Mouse (Mus musculus): Measurements from ENCODE around the gene Ifngr2. TPM values are rescaled to one million over a fixed set of nuclear protein-coding genes. Genes with fewer than 3 reads are reported as not detected.
A peak's percentile ranks its signal among the peaks of the same experiment; 100 is the strongest.

Ifngr2 gene
- polyA plus RNA-seq, 1 experiment from 2014 or later: 45.7 TPM

- Histone ChIP-seq H3K9me3 (ENCODE audit: control insufficient read depth, low read length) (no peaks in the 10 kb centered on the region), H3K4me3 (ENCODE audit: low read length) (no peak overlapping the region), H3K4me2 (replicated peaks; ENCODE audit: low read depth, low read length) (no peak overlapping the region), H3K4me1 (ENCODE audit: control insufficient read depth, insufficient read depth, low read length) (peaks cover 36% of the 10 kb centered on the region), H3K27me3 (ENCODE audit: control insufficient read depth, insufficient read depth, low read length) (no peaks in the 10 kb centered on the region), H3K36me3 (ENCODE audit: control insufficient read depth, insufficient read depth, low read length) (peaks cover 21% of the 10 kb centered on the region), H3K9ac (ENCODE audit: low read depth, low read length) (no peak overlapping the region), H3K27ac (ENCODE audit: low read depth, low read length) (no peak overlapping the region)
- 77% methylated on average over 8 of the region's 8 CpGs for WGBS
- no peak for ATAC-seq (ENCODE audit: low FRiP score, low TSS enrichment)
Measured at GRCm38 (mm10) chr16:91555017-91555605, 8.2 kb downstream of the Ifngr2 start.

GRCm38 (mm10) chr16:91556659-91557058, 9.8 kb downstream of the Ifngr2 start:
- Histone ChIP-seq H3K9ac (ENCODE audit: low read depth, low read length) (no peak overlapping the region), H3K9me3 (ENCODE audit: control insufficient read depth, low read length) (no peaks in the 10 kb centered on the region), H3K4me2 (replicated peaks; ENCODE audit: low read depth, low read length) (no peak overlapping the region; the same call in 1 of the 2 replicates), H3K4me1 (ENCODE audit: control insufficient read depth, insufficient read depth, low read length) (peaks cover 29% of the 10 kb centered on the region), H3K27ac (ENCODE audit: low read depth, low read length) (peak overlapping the region; percentile 77), H3K4me3 (ENCODE audit: low read length) (no peak overlapping the region), H3K36me3 (ENCODE audit: control insufficient read depth, insufficient read depth, low read length) (peaks cover 32% of the 10 kb centered on the region), H3K27me3 (ENCODE audit: control insufficient read depth, insufficient read depth, low read length) (no peaks in the 10 kb centered on the region)
- 0 out of 2 replicates have a peak, but pooled peaks have one; percentile 2 for ATAC-seq (ENCODE audit: low FRiP score, low TSS enrichment)
- WGBS: 29% methylated on average over 15 of the region's 15 CpGs

- H3K36me3 ChIP-seq (ENCODE audit: control insufficient read depth, insufficient read depth, low read length): peaks cover 37% of the 10 kb centered on the region
Measured at GRCm38 (mm10) chr16:91557214-91557613, 10.3 kb downstream of the Ifngr2 start.

GRCm38 (mm10) chr16:91557693-91558092, 10.8 kb downstream of the Ifngr2 start:
- Histone ChIP-seq H3K27ac (ENCODE audit: low read depth, low read length) (no peak overlapping the region; the same call in 1 of the 2 replicates), H3K4me2 (replicated peaks; ENCODE audit: low read depth, low read length) (no peak overlapping the region), H3K27me3 (ENCODE audit: control insufficient read depth, insufficient read depth, low read length) (no peaks in the 10 kb centered on the region), H3K4me1 (ENCODE audit: control insufficient read depth, insufficient read depth, low read length) (peaks cover 29% of the 10 kb centered on the region), H3K36me3 (ENCODE audit: control insufficient read depth, insufficient read depth, low read length) (peaks cover 42% of the 10 kb centered on the region), H3K9ac (ENCODE audit: low read depth, low read length) (no peak overlapping the region), H3K4me3 (ENCODE audit: low read length) (no peak overlapping the region), H3K9me3 (ENCODE audit: control insufficient read depth, low read length) (no peaks in the 10 kb centered on the region)
- WGBS: 88% methylated on average over 15 of the region's 15 CpGs
- ATAC-seq (ENCODE audit: low FRiP score, low TSS enrichment): no peak

More at GRCm38 (mm10) chr16:91557214-91557613, 10.3 kb downstream of the Ifngr2 start:
- ATAC-seq (ENCODE audit: low FRiP score, low TSS enrichment): peak; percentile 30; the same call in 1 of the 2 replicates
- no peaks in the 10 kb centered on the region for H3K9me3 ChIP-seq (ENCODE audit: control insufficient read depth, low read length)
- no peak overlapping the region for H3K4me3 ChIP-seq (ENCODE audit: low read length)
- H3K4me1 ChIP-seq (ENCODE audit: control insufficient read depth, insufficient read depth, low read length): peaks cover 29% of the 10 kb centered on the region
- WGBS: 24% methylated on average over 7 of the region's 7 CpGs
- no peaks in the 10 kb centered on the region for H3K27me3 ChIP-seq (ENCODE audit: control insufficient read depth, insufficient read depth, low read length)
- H3K27ac ChIP-seq (ENCODE audit: low read depth, low read length): peak overlapping the region; percentile 77
- H3K9ac ChIP-seq (ENCODE audit: low read depth, low read length): no peak overlapping the region
- H3K4me2 ChIP-seq (replicated peaks; ENCODE audit: low read depth, low read length): no peak overlapping the region; the same call in 1 of the 2 replicates

GRCm38 (mm10) chr16:91561099-91561498, 14.2 kb downstream of the Ifngr2 start:
- H3K4me3 ChIP-seq (ENCODE audit: low read length): no peak overlapping the region
- no peak overlapping the region for H3K27ac ChIP-seq (ENCODE audit: low read depth, low read length)
- H3K4me2 ChIP-seq (replicated peaks; ENCODE audit: low read depth, low read length): no peak overlapping the region
- H3K36me3 ChIP-seq (ENCODE audit: control insufficient read depth, insufficient read depth, low read length): peaks cover 45% of the 10 kb centered on the region
- no peak overlapping the region for H3K9ac ChIP-seq (ENCODE audit: low read depth, low read length)
- 59% methylated on average over 9 of the region's 9 CpGs for WGBS
- H3K27me3 ChIP-seq (ENCODE audit: control insufficient read depth, insufficient read depth, low read length): no peaks in the 10 kb centered on the region
- ATAC-seq (ENCODE audit: low FRiP score, low TSS enrichment): no peak
- H3K4me1 ChIP-seq (ENCODE audit: control insufficient read depth, insufficient read depth, low read length): peaks cover 8% of the 10 kb centered on the region; the same call in 1 of the 2 replicates
- H3K9me3 ChIP-seq (ENCODE audit: control insufficient read depth, low read length): no peaks in the 10 kb centered on the region

- no peak overlapping the region for H3K9ac ChIP-seq (ENCODE audit: low read depth, low read length)
- H3K4me3 ChIP-seq (ENCODE audit: low read length): no peak overlapping the region
- ATAC-seq (ENCODE audit: low FRiP score, low TSS enrichment): no peak
- peaks cover 45% of the 10 kb centered on the region for H3K36me3 ChIP-seq (ENCODE audit: control insufficient read depth, insufficient read depth, low read length)
- 78% methylated on average over 38 of the region's 38 CpGs for WGBS
- H3K27me3 ChIP-seq (ENCODE audit: control insufficient read depth, insufficient read depth, low read length): no peaks in the 10 kb centered on the region
- H3K4me1 ChIP-seq (ENCODE audit: control insufficient read depth, insufficient read depth, low read length): peaks cover 4% of the 10 kb centered on the region; the same call in 1 of the 2 replicates
- no peak overlapping the region for H3K4me2 ChIP-seq (replicated peaks; ENCODE audit: low read depth, low read length)
- H3K9me3 ChIP-seq (ENCODE audit: control insufficient read depth, low read length): no peaks in the 10 kb centered on the region
- no peak overlapping the region for H3K27ac ChIP-seq (ENCODE audit: low read depth, low read length)
Measured at GRCm38 (mm10) chr16:91561541-91562457, 14.9 kb downstream of the Ifngr2 start.

- Histone ChIP-seq H3K36me3 (ENCODE audit: control insufficient read depth, insufficient read depth, low read length) (peaks cover 31% of the 10 kb centered on the region), H3K27me3 (ENCODE audit: control insufficient read depth, insufficient read depth, low read length) (no peaks in the 10 kb centered on the region), H3K9ac (ENCODE audit: low read depth, low read length) (no peak overlapping the region), H3K4me2 (replicated peaks; ENCODE audit: low read depth, low read length) (no peak overlapping the region), H3K4me1 (ENCODE audit: control insufficient read depth, insufficient read depth, low read length) (no peaks in the 10 kb centered on the region), H3K27ac (ENCODE audit: low read depth, low read length) (no peak overlapping the region), H3K9me3 (ENCODE audit: control insufficient read depth, low read length) (no peaks in the 10 kb centered on the region), H3K4me3 (ENCODE audit: low read length) (no peak overlapping the region)
- no peak for ATAC-seq (ENCODE audit: low FRiP score, low TSS enrichment)
- 65% methylated on average over 4 of the region's 4 CpGs for WGBS
Measured at GRCm38 (mm10) chr16:91564580-91565291, 17.9 kb downstream of the Ifngr2 start.

GRCm38 (mm10) chr16:91565292-91565951, 18.6 kb downstream of the Ifngr2 start:
- Histone ChIP-seq H3K36me3 (ENCODE audit: control insufficient read depth, insufficient read depth, low read length) (peaks cover 24% of the 10 kb centered on the region; the same call in 1 of the 2 replicates), H3K4me1 (ENCODE audit: control insufficient read depth, insufficient read depth, low read length) (no peaks in the 10 kb centered on the region), H3K4me2 (replicated peaks; ENCODE audit: low read depth, low read length) (no peak overlapping the region), H3K27me3 (ENCODE audit: control insufficient read depth, insufficient read depth, low read length) (no peaks in the 10 kb centered on the region), H3K27ac (ENCODE audit: low read depth, low read length) (no peak overlapping the region), H3K9ac (ENCODE audit: low read depth, low read length) (no peak overlapping the region), H3K4me3 (ENCODE audit: low read length) (no peak overlapping the region), H3K9me3 (ENCODE audit: control insufficient read depth, low read length) (no peaks in the 10 kb centered on the region)
- ATAC-seq (ENCODE audit: low FRiP score, low TSS enrichment): no peak
- WGBS: 72% methylated on average over 9 of the region's 9 CpGs

All from kidney, embryonic 14.5 days (tissue).